Mouse (Mus musculus): ENCODE data around the gene Mmp21. TPM values are rescaled to one million over a fixed set of nuclear protein-coding genes. Genes with fewer than 3 reads are reported as not detected.

Gene Mmp21
- polyA plus RNA-seq, 1 experiment = 0.33 TPM

DNA sequence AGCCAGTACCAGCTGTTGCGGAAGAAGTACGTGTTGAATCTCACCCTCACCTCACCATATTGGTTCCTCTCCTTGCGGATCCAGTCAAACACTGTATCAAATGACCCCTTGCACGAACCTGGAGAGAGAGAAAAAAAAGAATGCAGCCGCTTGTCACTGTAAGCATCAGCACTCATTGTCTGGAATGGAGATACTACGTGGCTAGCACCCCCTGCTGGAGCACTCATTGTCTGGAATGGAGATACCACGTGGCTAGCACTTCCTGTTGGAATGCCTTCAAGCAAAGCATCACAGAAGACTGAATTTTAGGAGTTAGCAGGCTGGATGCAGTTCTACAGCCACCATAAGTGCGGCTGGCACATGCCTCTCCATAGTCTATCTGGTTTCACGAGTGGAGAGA, 3.9 kb downstream of the Mmp21 start:
- H3K4me3 ChIP-seq (ENCODE audit: insufficient read depth, low read length) = no peak overlapping the region
- TF ChIP-seq CTCF (IDR thresholded peaks at IDR 0.05; ENCODE audit: extremely low read depth, insufficient read depth, low read length) (peak; percentile 31; the same call in 1 of the 2 replicates), POLR2A (IDR thresholded peaks at IDR 0.05; ENCODE audit: extremely low read depth, insufficient read depth, low read length) (no peak)
- H3K4me1 ChIP-seq (ENCODE audit: control insufficient read depth, insufficient read depth, low read length) = no peaks in the 10 kb centered on the region
- no peak overlapping the region for H3K27ac ChIP-seq (ENCODE audit: insufficient read depth, low read length)

DNA sequence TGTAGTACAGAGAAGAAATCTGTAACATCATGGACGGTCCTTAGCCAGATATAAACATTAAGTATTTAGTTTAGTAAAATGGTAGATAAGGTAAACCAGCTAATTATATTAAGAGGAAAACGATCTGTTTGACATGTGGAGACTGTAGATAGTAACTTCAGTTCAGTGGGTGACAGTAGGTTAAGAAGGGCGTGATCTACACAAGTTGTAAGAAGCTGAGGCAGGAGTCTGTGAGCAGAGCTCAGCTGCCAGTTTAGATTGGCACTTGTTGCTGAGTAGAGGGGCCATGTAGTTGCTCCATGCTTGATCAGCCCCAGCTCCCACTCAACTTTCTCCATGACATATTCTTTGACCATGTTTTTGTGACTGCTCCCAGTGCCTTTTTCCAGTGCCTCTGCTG, 9.0 kb downstream of the Mmp21 start:
- Histone ChIP-seq H3K27ac (ENCODE audit: insufficient read depth, low read length) (no peak overlapping the region), H3K4me1 (ENCODE audit: control insufficient read depth, insufficient read depth, low read length) (no peaks in the 10 kb centered on the region), H3K4me3 (ENCODE audit: insufficient read depth, low read length) (no peak overlapping the region)
- TF ChIP-seq CTCF (IDR thresholded peaks at IDR 0.05; ENCODE audit: extremely low read depth, insufficient read depth, low read length) (no peak), POLR2A (IDR thresholded peaks at IDR 0.05; ENCODE audit: extremely low read depth, insufficient read depth, low read length) (no peak)

DNA sequence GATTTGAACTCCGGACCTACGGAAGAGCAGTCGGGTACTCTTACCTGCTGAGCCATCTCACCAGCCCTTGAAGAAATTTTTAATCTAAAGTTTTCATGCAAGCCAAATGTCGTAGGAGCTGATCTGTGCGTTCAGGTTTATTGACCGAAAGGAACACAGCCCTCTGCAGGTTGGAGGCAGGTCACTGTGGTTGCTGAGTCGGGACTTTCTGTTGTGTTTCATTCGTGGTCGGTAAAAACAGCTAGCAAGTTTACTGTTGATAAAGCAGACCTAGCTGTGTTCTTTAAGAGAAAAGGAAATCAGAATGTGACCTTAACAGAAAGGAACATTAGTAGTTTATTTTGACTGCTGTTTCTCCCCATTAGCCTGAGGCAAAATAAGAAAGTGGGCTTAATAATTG, 9.9 kb downstream of the Mmp21 start:
- Histone ChIP-seq H3K4me3 (ENCODE audit: insufficient read depth, low read length) (no peak overlapping the region), H3K4me1 (ENCODE audit: control insufficient read depth, insufficient read depth, low read length) (no peaks in the 10 kb centered on the region), H3K27ac (ENCODE audit: insufficient read depth, low read length) (no peak overlapping the region)
- TF ChIP-seq CTCF (IDR thresholded peaks at IDR 0.05; ENCODE audit: extremely low read depth, insufficient read depth, low read length) = no peak
- no peak for TF ChIP-seq POLR2A (IDR thresholded peaks at IDR 0.05; ENCODE audit: extremely low read depth, insufficient read depth, low read length)

DNA sequence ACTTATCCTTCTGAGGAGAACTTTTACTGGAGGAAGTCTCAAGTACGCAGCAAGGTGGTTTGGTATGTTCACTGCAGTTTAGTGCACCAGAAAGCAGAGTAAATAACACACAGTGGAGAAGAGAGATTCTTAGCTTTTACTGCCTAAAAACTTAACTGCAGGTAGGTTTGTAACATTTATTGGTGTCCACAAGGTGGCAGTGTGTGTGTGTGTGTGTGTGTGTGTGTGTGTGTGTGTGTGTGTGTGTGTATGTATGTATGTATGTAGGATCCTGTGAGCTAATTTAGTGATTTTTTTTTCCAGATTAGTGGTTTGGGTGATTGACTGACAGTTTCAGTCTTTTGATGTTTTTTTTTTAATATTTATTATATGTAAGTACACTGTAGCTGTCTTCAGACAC, 10.8 kb downstream of the Mmp21 start:
- Histone ChIP-seq H3K4me3 (ENCODE audit: insufficient read depth, low read length) (no peak overlapping the region), H3K27ac (ENCODE audit: insufficient read depth, low read length) (no peak overlapping the region), H3K4me1 (ENCODE audit: control insufficient read depth, insufficient read depth, low read length) (no peaks in the 10 kb centered on the region)
- no peak for TF ChIP-seq CTCF (IDR thresholded peaks at IDR 0.05; ENCODE audit: extremely low read depth, insufficient read depth, low read length)
- TF ChIP-seq POLR2A (IDR thresholded peaks at IDR 0.05; ENCODE audit: extremely low read depth, insufficient read depth, low read length) = no peak

DNA sequence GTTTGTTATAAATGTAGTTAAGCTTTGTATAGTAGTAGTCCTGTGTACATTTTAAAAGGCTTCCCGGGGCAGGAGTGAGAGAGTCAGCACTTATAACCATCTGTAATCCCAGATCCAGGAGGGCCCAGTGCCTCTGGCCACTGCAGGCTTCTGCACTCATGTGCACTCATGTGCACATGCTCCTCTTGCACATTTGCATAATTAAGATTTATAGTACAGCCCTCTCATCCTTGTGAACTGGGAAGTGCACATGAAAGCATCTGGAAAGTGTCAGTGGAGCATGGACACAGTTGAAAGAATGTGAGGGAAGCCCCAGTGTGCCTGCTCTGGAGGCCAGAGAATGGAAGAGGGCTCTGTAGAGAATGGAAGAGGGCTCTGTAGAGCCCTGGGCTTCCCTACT, 17.4 kb downstream of the Mmp21 start:
- Histone ChIP-seq H3K27ac (ENCODE audit: insufficient read depth, low read length) (no peak overlapping the region), H3K4me3 (ENCODE audit: insufficient read depth, low read length) (no peak overlapping the region), H3K4me1 (ENCODE audit: control insufficient read depth, insufficient read depth, low read length) (no peaks in the 10 kb centered on the region)
- TF ChIP-seq CTCF (IDR thresholded peaks at IDR 0.05; ENCODE audit: extremely low read depth, insufficient read depth, low read length) (no peak), POLR2A (IDR thresholded peaks at IDR 0.05; ENCODE audit: extremely low read depth, insufficient read depth, low read length) (no peak)

DNA sequence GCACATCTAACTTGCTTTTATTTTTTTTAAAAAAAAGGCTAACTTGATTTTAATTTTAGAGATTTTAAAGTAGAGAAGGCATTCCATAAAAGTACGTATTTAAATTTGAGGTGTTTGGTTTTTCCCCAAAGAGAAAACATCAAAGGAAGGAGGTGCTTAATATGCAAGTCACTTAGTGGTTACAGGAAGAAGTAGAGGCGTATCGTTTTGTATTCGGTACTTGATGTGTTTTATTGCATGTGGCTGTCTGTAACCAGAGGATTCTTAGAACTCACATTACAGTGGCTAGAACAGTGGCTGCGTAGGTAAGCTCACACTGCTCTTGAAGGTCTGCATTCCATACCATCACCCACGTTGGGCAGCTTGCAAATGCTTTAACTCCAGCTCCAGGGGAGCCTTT, 34.1 kb downstream of the Mmp21 start:
- TF ChIP-seq POLR2A (IDR thresholded peaks at IDR 0.05; ENCODE audit: extremely low read depth, insufficient read depth, low read length) (no peak), CTCF (IDR thresholded peaks at IDR 0.05; ENCODE audit: extremely low read depth, insufficient read depth, low read length) (no peak)
- no peaks in the 10 kb centered on the region for H3K4me1 ChIP-seq (ENCODE audit: control insufficient read depth, insufficient read depth, low read length)

DNA sequence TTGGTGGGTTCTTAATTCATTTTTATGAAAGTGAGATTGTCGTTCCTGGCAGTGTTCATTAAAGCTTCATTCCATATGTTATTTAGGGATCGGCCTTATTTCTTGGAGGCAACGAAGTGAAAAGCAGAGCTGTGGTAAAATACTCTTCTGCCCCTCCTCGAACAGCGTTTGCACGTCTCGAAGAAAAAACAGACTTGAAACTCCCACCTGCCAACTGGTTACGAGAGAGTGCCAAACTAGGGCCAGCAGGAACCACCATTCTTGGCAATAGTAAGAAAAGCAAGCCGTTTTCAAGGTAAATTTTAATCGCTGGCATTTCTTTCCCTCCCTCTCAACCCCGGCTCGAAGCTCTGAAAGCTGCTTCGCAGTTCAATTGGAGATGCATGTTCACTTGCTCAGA, 41.0 kb downstream of the Mmp21 start:
- peak overlapping the region; percentile 79 for H3K4me3 ChIP-seq (ENCODE audit: insufficient read depth, low read length)
- no peak for TF ChIP-seq POLR2A (IDR thresholded peaks at IDR 0.05; ENCODE audit: extremely low read depth, insufficient read depth, low read length)
- TF ChIP-seq CTCF (IDR thresholded peaks at IDR 0.05; ENCODE audit: extremely low read depth, insufficient read depth, low read length) = no peak
- H3K4me1 ChIP-seq (ENCODE audit: control insufficient read depth, insufficient read depth, low read length) = peaks cover 2% of the 10 kb centered on the region; the same call in 1 of the 2 replicates
- no peak overlapping the region for H3K27ac ChIP-seq (ENCODE audit: insufficient read depth, low read length)

More for the DNA sequence above, 34.1 kb downstream of the Mmp21 start:
- Histone ChIP-seq H3K4me3 (ENCODE audit: insufficient read depth, low read length) (no peak overlapping the region), H3K27ac (ENCODE audit: insufficient read depth, low read length) (no peak overlapping the region)

DNA sequence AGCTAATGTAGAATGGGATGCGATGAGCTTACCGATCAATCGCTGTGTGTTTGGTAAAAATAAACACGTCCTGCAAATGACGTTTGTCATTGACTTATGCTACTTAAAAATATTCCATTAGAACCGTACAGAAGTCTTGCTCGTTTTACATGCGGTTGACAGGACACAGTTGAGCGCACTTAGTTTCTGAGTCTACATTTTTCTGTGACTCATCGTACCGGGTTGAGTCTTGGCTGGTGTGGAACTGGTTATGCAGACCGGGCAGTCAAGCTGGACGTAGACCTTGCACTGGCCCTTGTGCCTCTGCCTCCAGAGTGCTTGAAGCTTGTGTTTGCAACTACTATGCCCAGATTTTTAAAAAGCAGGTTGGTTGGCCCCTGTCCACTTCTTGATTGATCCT, 41.6 kb downstream of the Mmp21 start:
- peak overlapping the region; percentile 79 for H3K4me3 ChIP-seq (ENCODE audit: insufficient read depth, low read length)
- H3K4me1 ChIP-seq (ENCODE audit: control insufficient read depth, insufficient read depth, low read length) = peaks cover 2% of the 10 kb centered on the region; the same call in 1 of the 2 replicates
- TF ChIP-seq CTCF (IDR thresholded peaks at IDR 0.05; ENCODE audit: extremely low read depth, insufficient read depth, low read length) = no peak
- no peak for TF ChIP-seq POLR2A (IDR thresholded peaks at IDR 0.05; ENCODE audit: extremely low read depth, insufficient read depth, low read length)
- 0 out of 2 replicates have a peak overlapping the region, but pooled peaks have one; percentile 2 for H3K27ac ChIP-seq (ENCODE audit: insufficient read depth, low read length)

DNA sequence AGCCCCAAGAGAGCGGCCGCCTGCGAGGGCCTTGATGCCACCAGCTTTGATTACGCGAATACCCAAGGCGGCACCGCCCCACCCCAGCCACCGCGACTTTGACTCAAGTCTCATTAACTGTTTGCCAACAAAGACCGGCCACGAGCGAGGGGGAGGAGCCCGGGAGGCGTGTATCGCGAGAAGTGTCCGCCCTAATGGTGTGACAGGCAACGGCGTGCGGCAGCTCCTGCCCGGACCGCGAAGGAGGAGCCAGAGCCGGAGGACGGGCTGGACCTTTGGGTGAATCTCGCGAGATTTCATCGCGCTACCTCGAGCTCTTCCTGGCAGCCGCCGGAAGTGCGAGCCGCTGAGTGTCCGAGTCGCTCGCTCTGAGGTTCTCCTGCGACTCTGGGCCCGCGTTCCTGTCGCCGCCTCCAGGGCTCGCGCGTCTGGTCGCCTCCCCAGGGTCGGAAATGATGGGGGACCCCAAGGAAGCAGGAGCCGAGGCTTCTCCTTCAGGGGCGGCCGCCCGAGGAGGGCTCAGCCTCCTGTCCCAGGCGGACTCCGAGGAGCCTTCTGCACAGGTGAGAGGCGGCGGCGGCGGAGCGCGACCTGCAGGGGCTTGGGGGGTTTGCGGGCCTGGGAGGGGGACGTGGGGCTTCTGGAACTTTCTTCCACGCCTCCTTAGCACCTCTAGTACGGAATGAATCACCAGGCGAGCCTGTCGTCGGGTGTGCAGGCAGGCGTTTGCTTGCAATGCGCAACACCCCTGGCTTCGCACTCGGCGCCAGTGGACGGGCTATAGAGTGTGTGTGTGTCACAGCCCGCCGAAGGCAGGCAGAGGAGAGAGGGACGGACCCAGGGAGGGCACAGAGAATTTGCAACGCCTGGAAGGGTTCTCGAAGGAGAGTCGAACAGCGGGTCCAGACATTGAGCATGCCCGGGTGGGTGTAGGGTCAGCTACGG, 42.2 kb downstream of the Mmp21 start, which contains the start of gene Edrf1:
Edrf1 (plus strand) TSS at position 183 of the 945 bp plus-strand sequence.
- H3K27ac ChIP-seq (ENCODE audit: insufficient read depth, low read length) = peak within 1 kb of the TSS; percentile 43; the same call in 1 of the 2 replicates
- peaks cover 2% of the 10 kb centered on the region; the same call in 1 of the 2 replicates for H3K4me1 ChIP-seq (ENCODE audit: control insufficient read depth, insufficient read depth, low read length)
- TF ChIP-seq CTCF (IDR thresholded peaks at IDR 0.05; ENCODE audit: extremely low read depth, insufficient read depth, low read length) (no peak), POLR2A (IDR thresholded peaks at IDR 0.05; ENCODE audit: extremely low read depth, insufficient read depth, low read length) (peak; percentile 87)
- H3K4me3 ChIP-seq (ENCODE audit: insufficient read depth, low read length) = peak within 1 kb of the TSS; percentile 79
